Comparison of ENCODE assay signal across 11 mouse cellular contexts in genomic region chr3:152100119-152100818, GRCm38 (mm10).
DNase-seq lines count a peak whose midpoint lies in the region; ATAC-seq lines count a peak whose summit lies in the region.
"Had no signal": no experiment of that assay in that cellular context is flagged by ENCODE, and none has a peak within 500 bp of the region (broad histone marks: within the 10 kb centered on the region; RNA-seq: fewer than 3 reads in every experiment).

No protein-coding gene starts in this region.

- DNase-seq in thymus, postnatal 14 days = peak; percentile 12
- DNase-seq in thymus, postnatal 10 days (ENCODE audit: low spot score in 2 of 2) = no peak
- DNase-seq in forebrain, embryonic 10.5 days (ENCODE audit: extremely low spot score, low spot score) = no peak
- DNase-seq in lung, adult 18-20 months = no peak
- DNase-seq in right cerebral cortex, adult 18-20 months = no peak
- DNase-seq in kidney, postnatal 25 days = no peak
- DNase-seq: adrenal gland, adult 2 months; kidney, postnatal 10 days had no signal

- no peaks in the 10 kb centered on the region for H3K9me3 ChIP-seq in forebrain, embryonic 10.5 days
- H3K9me3 ChIP-seq in liver, embryonic 12.5 days (replicated peaks) = 0 out of 2 replicates have a peak, but pooled peaks cover 2% of the 10 kb centered on the region
- H3K9me3 ChIP-seq in stomach, embryonic 15.5 days = no peaks in the 10 kb centered on the region

- no peak overlapping the region for H3K27ac ChIP-seq in forebrain, embryonic 10.5 days
- H3K27ac ChIP-seq in liver, embryonic 12.5 days = no peak overlapping the region
- H3K27ac ChIP-seq in stomach, embryonic 15.5 days = no peak overlapping the region

- H3K36me3 ChIP-seq in forebrain, embryonic 10.5 days (replicated peaks) = no peaks in the 10 kb centered on the region
- H3K36me3 ChIP-seq in liver, embryonic 12.5 days = no peaks in the 10 kb centered on the region
- H3K36me3 ChIP-seq in stomach, embryonic 15.5 days = no peaks in the 10 kb centered on the region

- no peak overlapping the region for H3K9ac ChIP-seq in liver, embryonic 12.5 days
- H3K9ac ChIP-seq in stomach, embryonic 15.5 days = no peak overlapping the region

- H3K27me3 ChIP-seq in forebrain, embryonic 10.5 days (ENCODE audit: poor library complexity, severe bottlenecking) = peaks cover 10% of the 10 kb centered on the region
- peaks cover 8% of the 10 kb centered on the region for H3K27me3 ChIP-seq in liver, embryonic 12.5 days (replicated peaks)
- H3K27me3 ChIP-seq in stomach, embryonic 15.5 days (replicated peaks) = no peaks in the 10 kb centered on the region

- WGBS in forebrain, embryonic 10.5 days = 47% methylated on average over 11 of the region's 11 CpGs
- WGBS in liver, embryonic 12.5 days (ENCODE audit: insufficient replicate concordance) = 46% methylated on average over 11 of the region's 11 CpGs
- 38% methylated on average over 11 of the region's 11 CpGs for WGBS in stomach, embryonic 15.5 days

- 0 out of 2 replicates have a peak overlapping the region, but pooled peaks have one; percentile 21 for H3K4me2 ChIP-seq in liver, embryonic 12.5 days
- no peak overlapping the region for H3K4me2 ChIP-seq in stomach, embryonic 15.5 days

- peak overlapping the region; percentile 29; the same call in 1 of the 2 replicates for H3K4me3 ChIP-seq in forebrain, embryonic 10.5 days
- H3K4me3 ChIP-seq in liver, embryonic 12.5 days = no peak overlapping the region
- no peak overlapping the region for H3K4me3 ChIP-seq in stomach, embryonic 15.5 days (replicated peaks)

- peak; percentile 47 for ATAC-seq in liver, embryonic 12.5 days
- ATAC-seq in stomach, embryonic 15.5 days (ENCODE audit: insufficient read depth, low FRiP score, low read depth) = 0 out of 2 replicates have a peak, but pooled peaks have one; percentile 4
- ATAC-seq: lung, postnatal 0 days had no signal

- H3K4me1 ChIP-seq in forebrain, embryonic 10.5 days = peaks cover 13% of the 10 kb centered on the region
- no peaks in the 10 kb centered on the region for H3K4me1 ChIP-seq in liver, embryonic 12.5 days
- peaks cover 1% of the 10 kb centered on the region for H3K4me1 ChIP-seq in stomach, embryonic 15.5 days
